Mouse (Mus musculus): ENCODE results near the gene Pip4p1. TPM values are rescaled to one million over a fixed set of nuclear protein-coding genes. Genes with fewer than 3 reads are reported as not detected.

Gene Pip4p1
- total and polyA plus RNA-seq, 3 experiments, result 18.1 to 35.5 (median 28.1) TPM

DNA sequence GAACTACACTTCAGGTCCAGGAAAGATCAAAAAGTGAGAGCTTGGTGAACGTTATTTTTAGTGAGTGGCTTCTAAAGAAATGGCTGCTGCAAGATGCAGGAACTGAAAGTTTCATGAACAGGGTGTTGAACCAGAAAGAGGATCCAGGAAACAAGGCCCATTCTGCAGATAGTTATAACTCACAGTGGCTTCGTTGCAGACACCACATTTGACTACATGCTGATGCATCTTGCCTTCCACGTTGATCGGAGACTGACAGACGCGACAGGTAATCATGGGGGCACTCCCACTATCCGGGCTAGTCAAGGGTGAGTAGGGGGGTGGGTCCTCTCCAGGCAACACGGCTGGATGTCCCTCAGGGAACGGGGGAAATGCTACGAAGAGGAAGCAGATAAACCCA is 705 bp downstream of the Pip4p1 start:
- H3K4me3 ChIP-seq (replicated peaks in 1 of 3; ENCODE audit: low read depth in 2 of 3, low read length in 2 of 3, poor library complexity in 1 of 3), result peak overlapping the region; percentile 86 to 94 (median 90)
- peak overlapping the region; percentile 90 for H3K27ac ChIP-seq (ENCODE audit: insufficient read depth, low read depth)
- H3K36me3 ChIP-seq (replicated peaks in 1 of 2; ENCODE audit: control insufficient read depth in 1 of 2, insufficient read depth in 1 of 2, low read length in 1 of 2), result peaks cover 35 to 55% of the 10 kb centered on the region in 2 experiments
- H3K4me2 ChIP-seq (ENCODE audit: insufficient read depth, low read depth, poor library complexity, severe bottlenecking), result peak overlapping the region; percentile 64
- H3K9me3 ChIP-seq (replicated peaks; ENCODE audit: low read length), result no peaks in the 10 kb centered on the region
- peaks cover 0 to 51% of the 10 kb centered on the region in 2 experiments; a peak in 2 of 4 replicates for H3K4me1 ChIP-seq (ENCODE audit: control insufficient read depth in 1 of 2, insufficient read depth in 2 of 2)
- peak; percentile 76 for DNase-seq (ENCODE audit: extremely low read depth)
- dilution Hi-C loops (cut with MboI; ENCODE audit: extremely low pct_ligation_motif_present, extremely low pct_unique_long_range_greater_than_20kb, low sequenced_read_pairs), result no loop called here
- TF ChIP-seq ZNF384 (IDR thresholded peaks at IDR 0.05; ENCODE audit: low read depth, low read length) (no peak), PAX5 (IDR thresholded peaks at IDR 0.05; ENCODE audit: low read length) (no peak), JUN (IDR thresholded peaks at IDR 0.05; ENCODE audit: insufficient read depth, low read depth, low read length) (no peak), ETS1 (conservative IDR thresholded peaks at IDR 0.05; ENCODE audit: low read depth, low read length) (peak; percentile 59), JUND (conservative IDR thresholded peaks at IDR 0.05; ENCODE audit: low read depth, low read length) (no peak), ELF1 (IDR thresholded peaks at IDR 0.05; ENCODE audit: low read depth, low read length) (no peak; the same call in 1 of the 2 replicates), ZC3H11A (IDR thresholded peaks at IDR 0.05; ENCODE audit: low read depth, low read length) (no peak), IRF4 (IDR thresholded peaks at IDR 0.05; ENCODE audit: low read depth, low read length) (peak; percentile 93), NRF1 (IDR thresholded peaks at IDR 0.05; ENCODE audit: low read depth, low read length) (peak; percentile 45; the same call in 1 of the 2 replicates), USF1 (IDR thresholded peaks at IDR 0.05; ENCODE audit: low read depth, low read length) (no peak), NELFE (IDR thresholded peaks at IDR 0.05; ENCODE audit: low read depth, low read length) (peak; percentile 24; the same call in 1 of the 2 replicates), USF2 (conservative IDR thresholded peaks at IDR 0.05; ENCODE audit: low read depth, low read length) (no peak), CHD1 (IDR thresholded peaks at IDR 0.05; ENCODE audit: low read depth, low read length) (no peak), POLR2AphosphoS2 (IDR thresholded peaks at IDR 0.05; ENCODE audit: low read depth, low read length) (no peak), POLR2A (IDR thresholded peaks at IDR 0.05; ENCODE audit: low read depth, low read length) (no peak), MAX (IDR thresholded peaks at IDR 0.05; ENCODE audit: low read length) (peak; percentile 54), ZKSCAN1 (IDR thresholded peaks at IDR 0.05; ENCODE audit: borderline replicate concordance, low read depth, low read length) (no peak), E2F4 (IDR thresholded peaks at IDR 0.05; ENCODE audit: insufficient replicate concordance, low read depth, low read length) (no peak), MXI1 (IDR thresholded peaks at IDR 0.05; ENCODE audit: low read depth, low read length) (peak; percentile 64; the same call in 1 of the 2 replicates), RCOR1 (conservative IDR thresholded peaks at IDR 0.05; ENCODE audit: low read depth, low read length) (no peak), RAD21 (IDR thresholded peaks at IDR 0.05; ENCODE audit: low read depth, low read length) (no peak), UBTF (IDR thresholded peaks at IDR 0.05; ENCODE audit: low read depth, low read length) (no peak), MAFK (IDR thresholded peaks at IDR 0.05; ENCODE audit: insufficient replicate concordance, low read length) (0 out of 2 replicates have a peak, but pooled peaks have one; percentile 29), SMC3 (IDR thresholded peaks at IDR 0.05; ENCODE audit: low read depth, low read length) (no peak), MYC (IDR thresholded peaks at IDR 0.05; ENCODE audit: low read depth, low read length) (peak; percentile 57; the same call in 1 of the 2 replicates), GABPA (IDR thresholded peaks at IDR 0.05; ENCODE audit: insufficient replicate concordance, low read depth, low read length) (no peak), TBP (conservative IDR thresholded peaks at IDR 0.05; ENCODE audit: low read depth, low read length) (0 out of 2 replicates have a peak, but pooled peaks have one; percentile 32), SIN3A (IDR thresholded peaks at IDR 0.05; ENCODE audit: low read length) (peak; percentile 93), MEF2A (IDR thresholded peaks at IDR 0.05; ENCODE audit: borderline replicate concordance, low read depth, low read length) (peak; percentile 87), MAZ (IDR thresholded peaks at IDR 0.05; ENCODE audit: low read depth, low read length) (peak; percentile 63; the same call in 1 of the 2 replicates), CTCF (conservative IDR thresholded peaks at IDR 0.05 in 1 of 2, IDR thresholded peaks at IDR 0.05 in 1 of 2; ENCODE audit: low read depth in 2 of 2, low read length in 2 of 2) (no peak), ZMIZ1 (IDR thresholded peaks at IDR 0.05; ENCODE audit: low read depth, low read length) (no peak), CHD2 (IDR thresholded peaks at IDR 0.05; ENCODE audit: low read length) (0 out of 2 replicates have a peak, but pooled peaks have one; percentile 42), KAT2A (IDR thresholded peaks at IDR 0.05; ENCODE audit: insufficient replicate concordance, low read length) (0 out of 2 replicates have a peak, but pooled peaks have one; percentile 40), TCF12 (IDR thresholded peaks at IDR 0.05; ENCODE audit: low read depth, low read length) (peak; percentile 67), HCFC1 (IDR thresholded peaks at IDR 0.05; ENCODE audit: low read depth, low read length) (peak; percentile 50; the same call in 1 of the 2 replicates), EP300 (IDR thresholded peaks at IDR 0.05; ENCODE audit: low read length) (peak; percentile 92), BHLHE40 (IDR thresholded peaks at IDR 0.05; ENCODE audit: low read depth, low read length) (peak; percentile 76)
- H3K27me3 ChIP-seq (replicated peaks), result no peaks in the 10 kb centered on the region
- peaks cover 19% of the 10 kb centered on the region for H3K79me2 ChIP-seq (replicated peaks; ENCODE audit: control insufficient read depth, extremely low read depth, insufficient read depth, poor library complexity, severe bottlenecking)
- peak overlapping the region; percentile 90 for H3K9ac ChIP-seq (ENCODE audit: insufficient read depth, low read depth)
- in situ Hi-C loops (cut with MboI; ENCODE audit: low pct_ligation_motif_present, low pct_unique_long_range_greater_than_20kb, low sequenced_read_pairs), result loop anchor here (5.0 to 10.0 kb wide), 2 partner anchors 123 to 135 kb away; partner anchors contain the start of genes Ccnb1ip1 and Parp2

Data from CH12.LX (cell line).